Mouse (Mus musculus): ENCODE results near the gene Gm10563. TPM values are rescaled to one million over a fixed set of nuclear protein-coding genes. Genes with fewer than 3 reads are reported as not detected.

The Gm10563 gene
- not detected for polyA plus RNA-seq (2017; shearing (Covaris generic))

DNA sequence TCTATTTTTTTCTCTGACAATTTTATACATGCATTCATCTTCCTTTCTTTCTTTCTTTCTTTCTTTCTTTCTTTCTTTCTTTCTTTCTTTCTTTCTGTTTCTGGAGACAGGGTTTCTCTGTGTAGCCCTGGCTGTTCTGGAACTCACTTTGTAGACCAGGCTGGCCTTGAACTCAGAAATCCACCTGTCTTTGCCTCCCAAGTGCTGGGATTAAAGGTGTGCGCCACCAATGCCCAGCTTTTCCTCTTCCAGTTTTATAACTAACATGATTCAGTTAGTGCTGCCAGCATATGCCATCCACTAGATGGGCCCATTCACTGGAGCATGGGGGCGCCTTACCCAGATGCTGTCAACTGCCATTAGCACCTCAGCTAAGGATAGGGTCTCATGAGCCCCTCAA lies at the start of gene Gm10563:
Gene Gm10563 (minus strand): TSS at position 101 of the 400 bp plus-strand sequence.

GRCm38 (mm10) chr4:155694111-155694481 lies 48.9 kb upstream of the Gm10563 start, which contains the start of gene Fndc10:
Fndc10 (plus strand) TSS chr4:155694342.

GRCm38 (mm10) chr4:155668689-155669597 lies 23.7 kb upstream of the Gm10563 start, which contains the start of gene Mib2:
Mib2 (minus strand) TSS chr4:155669198.

DNA sequence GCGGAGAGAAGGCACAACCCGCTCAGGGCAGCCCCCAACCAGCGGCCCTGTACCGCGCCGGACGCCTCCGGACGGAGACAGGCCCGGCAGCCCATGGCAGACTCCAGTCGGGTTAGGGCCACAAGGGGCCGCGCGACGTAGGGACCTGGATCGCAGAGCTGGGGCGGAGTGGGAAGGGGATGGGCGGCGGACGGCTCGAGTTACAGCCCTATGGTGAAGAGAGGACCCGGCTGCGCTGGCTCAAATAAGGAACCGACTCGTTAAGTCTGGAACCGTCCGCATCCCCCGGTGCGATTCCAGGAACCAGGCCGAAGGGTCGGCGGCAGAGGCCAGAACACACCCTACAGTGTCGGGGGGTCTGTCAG lies 7.9 kb upstream of the Gm10563 start, which contains the start of gene Mmp23:
Gene Mmp23 (minus strand): TSS at position 299 of the 365 bp plus-strand sequence.

GRCm38 (mm10) chr4:155624338-155625291 lies 20.6 kb downstream of the Gm10563 start, which contains the start of gene Cdk11b:
Cdk11b (plus strand) TSS chr4:155624854.

GRCm38 (mm10) chr4:155601091-155601996 lies 43.9 kb downstream of the Gm10563 start, which contains the start of gene Slc35e2:
Slc35e2 (plus strand) TSS chr4:155601416.

Other genes starting within 250 kb of the Gm10563 start
- 1.4 TPM for gene Gabrd, start 247.3 kb downstream of the Gm10563 start, polyA plus RNA-seq (2017; shearing (Covaris generic))
- gene Cfap74, start 236.2 kb downstream of the Gm10563 start, polyA plus RNA-seq (2017; shearing (Covaris generic)): 4.7 TPM
- gene Tmem52, start 176.3 kb downstream of the Gm10563 start, polyA plus RNA-seq (2017; shearing (Covaris generic)): not detected
- gene Gnb1, start 154.0 kb downstream of the Gm10563 start, polyA plus RNA-seq (2017; shearing (Covaris generic)): 368 TPM
- 141 TPM for gene Nadk, start 83.0 kb downstream of the Gm10563 start, polyA plus RNA-seq (2017; shearing (Covaris generic))
- gene Slc35e2, start 44.0 kb downstream of the Gm10563 start, polyA plus RNA-seq (2017; shearing (Covaris generic)): 11.2 TPM
- 161 TPM for gene Cdk11b, start 20.6 kb downstream of the Gm10563 start, polyA plus RNA-seq (2017; shearing (Covaris generic))
- gene Mmp23, start 8.0 kb upstream of the Gm10563 start, polyA plus RNA-seq (2017; shearing (Covaris generic)): 0.23 TPM
- gene Mib2, start 23.8 kb upstream of the Gm10563 start, polyA plus RNA-seq (2017; shearing (Covaris generic)): 41.7 TPM
- 14.9 TPM for gene Fndc10, start 48.9 kb upstream of the Gm10563 start, polyA plus RNA-seq (2017; shearing (Covaris generic))
- 178 TPM for gene Ssu72, start 59.4 kb upstream of the Gm10563 start, polyA plus RNA-seq (2017; shearing (Covaris generic))
- 0.75 TPM for gene Tmem240, start 89.4 kb upstream of the Gm10563 start, polyA plus RNA-seq (2017; shearing (Covaris generic))
- gene Atad3a, start 115.7 kb upstream of the Gm10563 start, polyA plus RNA-seq (2017; shearing (Covaris generic)): 98.2 TPM
- gene Vwa1, start 129.3 kb upstream of the Gm10563 start, polyA plus RNA-seq (2017; shearing (Covaris generic)): 0.35 TPM
- 0.05 TPM for gene Tmem88b, start 140.5 kb upstream of the Gm10563 start, polyA plus RNA-seq (2017; shearing (Covaris generic))
- gene Ankrd65, start 145.0 kb upstream of the Gm10563 start, polyA plus RNA-seq (2017; shearing (Covaris generic)): 0.20 TPM
- gene Mrpl20, start 157.5 kb upstream of the Gm10563 start, polyA plus RNA-seq (2017; shearing (Covaris generic)): 121 TPM
- gene Ccnl2, start 167.1 kb upstream of the Gm10563 start, polyA plus RNA-seq (2017; shearing (Covaris generic)): 291 TPM
- 187 TPM for gene Aurkaip1, start 185.9 kb upstream of the Gm10563 start, polyA plus RNA-seq (2017; shearing (Covaris generic))
- 4.2 TPM for gene Mxra8, start 194.3 kb upstream of the Gm10563 start, polyA plus RNA-seq (2017; shearing (Covaris generic))
- 69.5 TPM for gene Dvl1, start 202.0 kb upstream of the Gm10563 start, polyA plus RNA-seq (2017; shearing (Covaris generic))
- gene Tas1r3, start 218.0 kb upstream of the Gm10563 start, polyA plus RNA-seq (2017; shearing (Covaris generic)): 1.2 TPM
- 13.6 TPM for gene Cptp, start 224.0 kb upstream of the Gm10563 start, polyA plus RNA-seq (2017; shearing (Covaris generic))
- gene Ints11, start 224.1 kb upstream of the Gm10563 start, polyA plus RNA-seq (2017; shearing (Covaris generic)): 118 TPM
- gene Pusl1, start 246.4 kb upstream of the Gm10563 start, polyA plus RNA-seq (2017; shearing (Covaris generic)): 37.8 TPM
- gene Acap3, start 246.4 kb upstream of the Gm10563 start, polyA plus RNA-seq (2017; shearing (Covaris generic)): 23.0 TPM

Measured in CD4-positive, CD25-positive, alpha-beta regulatory T cell (primary cell).